Mouse (Mus musculus) liver, embryonic 11.5 days (tissue): ENCODE data around the gene Vmn2r63. TPM values are rescaled to one million over a fixed set of nuclear protein-coding genes. Genes with fewer than 3 reads are reported as not detected.

ENCODE experiments used
- microRNA-seq: library from miRNA; unstranded; fragments of <30 nt; microRNA quantifications from one replicate; pipeline ENCODE4, GENCODE M21; 2017; ENCODE audit warnings: borderline number of aligned reads
- polyA plus RNA-seq: library from polyadenylated mRNA; unstranded; fragments of >200 nt; fragmentation: Nextera tagmentation; extraction: Ambion mirVana; gene quantifications from 2 replicates; pipeline ENCODE4 v1.2.1, GENCODE M21; 2014

Vmn2r63 gene
- polyA plus RNA-seq, 1 experiment from 2014 or later = not detected

Small RNA genes within 50 kb of the gene (microRNA-seq; reads per million reads assigned to microRNA genes)
- not detected for gene Gm23256

Other genes starting within 250 kb of the Vmn2r63 start
- gene Zfp975, start 241.1 kb downstream of the Vmn2r63 start, polyA plus RNA-seq = 7.6 and 8.1 TPM in 2 replicates
- 0.16 TPM in 1 of 2 replicates, not detected in the other for gene Gm17067, start 206.8 kb downstream of the Vmn2r63 start, polyA plus RNA-seq
- not detected in 2 replicates for gene Vmn2r62, start 140.3 kb downstream of the Vmn2r63 start, polyA plus RNA-seq
- gene Gm2381, start 66.6 kb downstream of the Vmn2r63 start, polyA plus RNA-seq = not detected in 2 replicates
- not detected in 2 replicates for gene Gm9268, start 84.9 kb upstream of the Vmn2r63 start, polyA plus RNA-seq
- not detected in 2 replicates for gene Zfp936, start 180.4 kb upstream of the Vmn2r63 start, polyA plus RNA-seq